Mouse (Mus musculus): ENCODE results near the gene Tcte1.

Gene Tcte1

DNA sequence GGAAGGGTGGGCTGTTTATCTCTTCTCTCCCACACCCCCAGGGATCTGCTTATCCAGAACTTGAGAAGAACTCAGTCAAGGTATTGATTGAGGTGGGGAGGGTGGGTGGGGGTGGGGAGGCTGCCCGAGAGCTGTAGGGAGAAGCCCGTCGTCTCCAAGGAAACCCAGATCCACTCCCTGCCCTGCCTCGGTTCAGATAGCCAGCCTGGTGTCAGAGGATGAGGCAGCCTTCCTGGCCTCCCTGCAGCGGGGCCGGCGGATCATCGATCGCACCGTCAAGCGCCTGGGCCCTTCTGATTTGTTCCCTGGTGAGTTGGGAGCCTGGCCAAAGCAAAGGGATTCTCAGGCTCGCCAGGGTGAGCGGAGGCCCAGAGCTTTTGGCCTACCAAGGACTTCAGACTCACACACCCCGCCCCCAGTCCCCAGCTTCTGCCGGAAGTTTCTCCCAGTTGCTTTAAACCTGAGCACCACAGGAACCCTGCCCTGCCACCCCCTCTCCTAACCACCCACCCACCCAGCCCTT, 8.0 kb upstream of the Tcte1 start:
- no peak for DNase-seq (ENCODE audit: low spot score)

DNA sequence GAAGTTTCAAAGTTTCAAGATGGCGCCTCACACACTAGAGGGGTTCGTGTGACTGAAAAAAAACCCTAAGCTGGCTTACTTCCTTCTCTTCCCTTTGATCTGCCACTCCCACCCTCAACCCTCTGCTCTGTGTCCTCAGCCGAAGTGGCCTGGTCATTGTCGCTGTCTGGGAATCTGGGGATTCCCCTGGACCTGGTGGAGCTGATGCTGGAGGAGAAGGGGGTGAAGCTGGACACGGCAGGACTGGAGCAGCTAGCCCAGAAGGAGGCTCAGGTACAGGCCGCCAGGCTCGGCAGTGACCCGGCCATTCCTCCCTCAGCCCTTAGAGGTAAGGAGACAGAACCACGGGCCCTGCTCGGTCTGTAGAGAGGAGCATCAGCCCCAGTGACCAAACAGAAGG, 7.4 kb upstream of the Tcte1 start:
- no peak for DNase-seq (ENCODE audit: low spot score)

DNA sequence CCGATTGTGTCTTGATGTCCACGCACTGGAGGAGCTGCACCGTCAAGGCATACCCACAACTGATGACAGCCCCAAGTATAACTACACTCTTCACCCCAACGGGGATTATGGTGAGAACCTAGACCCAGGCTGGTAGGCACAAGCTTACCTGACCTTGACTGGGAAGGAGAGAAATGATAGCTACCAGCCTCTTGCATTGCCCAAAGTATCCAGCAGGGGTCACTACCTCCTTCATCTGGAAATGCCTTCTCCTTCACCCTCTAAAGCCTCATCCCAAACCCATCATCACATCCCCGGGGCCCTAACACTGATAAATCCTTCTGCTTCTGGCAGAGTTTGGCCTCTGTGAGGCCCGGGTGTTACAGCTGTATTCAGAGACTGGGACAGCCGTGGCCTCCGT, 6.7 kb upstream of the Tcte1 start:
- peak; percentile 47 for DNase-seq (ENCODE audit: low spot score)

DNA sequence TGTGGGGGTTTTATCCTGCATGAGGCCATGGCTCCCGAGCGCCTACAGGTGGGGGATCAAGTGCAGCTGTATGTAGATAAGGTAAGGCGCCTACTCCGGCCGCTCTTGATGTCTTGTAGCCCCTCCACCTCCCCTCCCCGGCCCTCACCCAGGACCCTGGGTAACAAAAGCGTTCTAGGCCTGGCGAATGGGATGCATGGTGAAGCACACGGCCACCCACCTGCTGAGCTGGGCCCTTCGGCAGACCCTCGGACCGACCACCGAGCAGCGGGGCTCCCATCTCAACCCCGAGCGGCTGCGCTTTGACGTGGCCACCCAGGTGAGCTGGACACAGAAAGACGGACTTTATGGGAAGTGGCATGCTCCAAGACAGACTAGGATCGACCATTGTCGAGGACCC, 6.1 kb upstream of the Tcte1 start:
- DNase-seq (ENCODE audit: low spot score): no peak

DNA sequence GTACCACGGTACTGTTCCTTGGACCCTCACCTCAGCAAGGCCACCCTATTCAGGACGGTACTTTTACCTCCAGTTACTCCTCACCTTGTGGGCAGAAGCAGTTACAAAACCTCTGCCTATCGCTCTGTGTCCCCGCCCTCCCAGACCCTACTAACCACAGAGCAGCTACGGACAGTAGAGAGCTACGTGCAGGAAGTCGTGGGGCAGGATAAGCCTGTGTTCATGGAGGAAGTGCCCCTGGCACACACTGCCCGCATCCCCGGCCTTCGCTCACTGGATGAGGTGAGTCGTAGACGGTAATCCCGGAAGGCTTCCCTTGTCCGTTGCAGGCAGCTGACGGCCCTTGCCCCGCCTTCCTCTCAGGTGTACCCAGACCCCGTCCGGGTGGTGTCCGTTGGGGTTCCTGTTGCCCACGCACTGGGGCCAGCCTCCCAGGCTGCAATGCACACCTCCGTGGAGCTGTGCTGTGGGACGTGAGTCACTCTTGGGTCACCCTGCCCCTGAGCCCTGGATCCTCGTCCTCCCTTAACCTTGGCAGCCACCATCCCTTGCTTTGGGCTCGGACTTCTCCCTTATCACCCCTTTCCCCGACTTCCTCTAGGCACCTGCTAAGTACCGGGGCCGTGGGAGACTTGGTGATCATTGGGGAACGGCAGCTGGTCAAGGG, 5.6 kb upstream of the Tcte1 start:
- DNase-seq (ENCODE audit: low spot score): no peak

DNA sequence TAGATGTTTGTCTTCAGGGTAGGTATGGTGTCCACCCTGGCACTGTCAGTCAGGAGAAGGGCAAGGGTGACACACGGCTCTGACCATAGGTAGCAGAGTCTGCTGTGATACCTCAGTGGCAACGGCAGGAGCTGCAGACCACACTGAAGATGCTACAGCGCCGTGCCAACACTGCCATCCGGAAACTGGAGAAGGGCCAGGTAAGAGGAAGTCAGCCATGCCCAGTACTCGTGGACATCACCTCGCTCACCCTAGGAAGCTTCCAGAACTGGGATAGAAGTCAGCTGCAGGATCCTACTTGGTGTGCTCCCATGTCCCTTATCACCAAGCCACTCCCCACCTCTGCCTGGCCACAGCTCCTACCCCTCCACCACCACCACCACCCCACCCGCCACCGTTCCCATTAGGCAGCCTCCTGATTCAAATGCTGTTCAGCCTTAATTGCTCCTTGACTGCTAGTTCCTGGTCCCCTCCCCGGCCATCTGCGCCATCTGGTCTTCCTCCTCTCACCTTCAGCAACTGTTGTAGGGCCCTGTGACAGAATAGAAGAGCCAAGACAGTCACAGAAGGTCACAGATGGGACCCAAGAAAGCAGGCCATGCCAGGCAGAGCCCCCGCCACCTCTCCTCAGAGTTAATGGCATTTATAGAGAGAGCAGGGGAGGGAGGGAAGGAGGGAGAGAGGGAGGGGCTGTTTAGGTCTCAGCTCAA, 4.3 kb upstream of the Tcte1 start:
- DNase-seq (ENCODE audit: low spot score): no peak

DNA sequence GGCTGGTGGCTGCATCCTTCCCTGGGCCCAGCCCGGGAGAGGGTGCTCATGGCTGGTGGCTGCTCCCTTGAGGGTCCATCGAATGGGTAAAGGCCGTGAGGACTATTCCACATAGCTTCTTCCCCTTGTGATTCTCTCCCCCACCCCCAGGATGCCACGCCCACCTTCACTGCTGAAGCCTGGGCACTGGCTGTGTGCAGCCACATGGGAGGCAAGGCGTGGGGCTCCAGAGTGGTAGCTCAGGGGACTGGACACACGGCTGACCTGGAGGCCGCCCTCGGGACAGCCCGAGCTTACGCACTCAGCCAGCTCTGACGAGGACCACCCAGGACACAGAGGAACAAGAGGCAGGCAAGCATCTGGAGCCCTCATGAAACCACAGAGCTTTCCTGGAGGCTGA, 3.1 kb upstream of the Tcte1 start:
- no peak for DNase-seq (ENCODE audit: low spot score)

DNA sequence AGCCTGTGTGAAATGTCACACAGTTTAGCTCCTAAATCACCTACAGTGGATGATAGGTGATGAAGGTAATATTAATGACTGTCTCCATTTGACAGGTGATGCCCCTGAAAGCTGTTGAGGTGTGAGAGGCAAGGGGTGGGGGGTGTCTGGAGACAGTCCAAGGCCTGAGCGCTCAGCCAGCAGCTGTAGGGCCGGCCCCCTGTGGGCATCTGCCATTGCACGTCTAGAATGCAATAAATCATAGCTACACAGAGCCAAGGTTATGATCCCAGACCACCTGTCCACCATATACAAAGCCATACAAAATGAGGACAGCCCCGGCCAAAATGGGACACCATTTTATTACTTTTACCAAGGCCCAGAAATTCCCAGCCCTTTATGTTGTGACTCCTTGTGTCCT, 1.7 kb downstream of the Tcte1 start:
- DNase-seq (ENCODE audit: low spot score): no peak

DNA sequence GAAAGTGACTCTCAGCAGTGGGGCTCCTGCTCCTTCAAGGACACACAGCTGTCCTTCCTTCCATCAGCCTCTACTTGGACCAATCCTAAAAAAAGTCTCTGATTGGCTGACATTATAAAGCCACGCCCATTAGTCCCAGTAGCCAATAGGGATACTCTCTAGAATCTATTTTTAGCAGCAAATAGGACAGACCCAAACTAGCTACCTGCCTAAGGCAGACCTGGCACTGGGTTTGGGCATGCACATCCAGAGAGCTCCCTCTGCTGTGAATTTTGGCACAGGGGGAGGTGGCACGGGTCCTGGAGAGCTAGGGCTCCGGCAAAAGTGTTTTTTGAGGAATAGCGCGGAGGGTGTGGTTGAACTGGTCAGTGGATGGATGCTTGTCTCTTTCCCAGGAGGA, 3.3 kb downstream of the Tcte1 start:
- no peak for DNase-seq (ENCODE audit: low spot score)

DNA sequence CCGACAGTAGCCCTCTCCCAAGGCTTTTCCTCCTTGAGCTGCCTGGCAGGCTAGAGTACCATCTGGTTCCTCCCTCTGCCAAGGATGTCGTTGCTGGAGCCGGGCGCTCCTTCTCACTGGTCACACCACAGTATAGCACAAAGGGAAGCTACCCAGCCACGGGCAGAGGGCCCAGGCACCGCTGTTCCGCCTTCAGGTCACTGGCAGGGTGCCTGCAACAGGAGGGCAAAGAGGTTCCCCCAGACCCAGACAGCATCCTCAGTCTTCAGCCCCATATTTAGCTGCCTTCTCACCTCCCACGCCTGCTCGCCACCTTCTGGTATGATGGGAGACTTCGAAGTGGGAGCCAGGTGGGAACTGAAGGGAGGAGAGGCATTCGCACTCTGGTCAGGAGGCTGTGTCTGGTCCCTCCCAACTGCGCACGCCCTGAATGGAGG, 7.1 kb downstream of the Tcte1 start:
- DNase-seq (ENCODE audit: low spot score): no peak

DNA sequence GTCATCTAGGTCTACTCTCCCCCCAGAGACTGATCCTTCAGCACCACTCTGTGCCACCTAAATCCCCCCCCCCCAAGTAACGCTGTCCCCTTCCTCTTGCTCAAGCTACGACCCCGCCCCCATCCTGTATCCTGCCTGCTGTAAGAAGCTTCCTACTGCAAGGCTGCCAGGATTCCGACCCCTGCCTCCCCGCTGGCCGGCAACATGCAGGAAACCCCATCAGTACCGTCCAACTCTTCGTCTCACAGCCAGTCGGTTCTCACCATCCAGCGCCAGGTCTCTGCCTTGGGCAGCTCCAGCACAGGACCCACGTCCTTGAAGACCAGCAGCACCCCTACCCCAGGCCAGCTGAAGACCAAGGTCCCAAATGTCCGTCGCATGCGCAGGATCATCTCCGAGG, 9.7 kb downstream of the Tcte1 start:
- DNase-seq (ENCODE audit: low spot score): no peak

DNA sequence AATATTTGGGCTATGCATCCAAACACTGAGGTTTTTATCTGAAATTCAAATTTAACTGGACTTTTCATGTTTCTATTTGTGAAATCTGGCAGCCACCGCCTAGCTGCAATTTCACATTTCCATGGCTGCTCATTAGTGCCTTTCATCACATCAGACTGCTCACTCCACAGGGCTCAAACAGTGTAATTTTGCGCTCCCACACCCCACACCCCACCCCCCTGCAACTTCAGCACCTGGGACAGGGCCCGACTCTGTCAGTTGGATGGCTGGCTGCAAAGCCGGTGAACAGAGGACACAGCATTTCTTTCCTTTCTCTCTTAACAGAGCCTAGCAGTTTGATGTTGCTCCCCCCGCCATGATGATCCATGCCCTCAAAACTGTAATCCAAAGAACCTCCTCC, 13.0 kb downstream of the Tcte1 start:
- no peak for DNase-seq (ENCODE audit: low spot score)

DNA sequence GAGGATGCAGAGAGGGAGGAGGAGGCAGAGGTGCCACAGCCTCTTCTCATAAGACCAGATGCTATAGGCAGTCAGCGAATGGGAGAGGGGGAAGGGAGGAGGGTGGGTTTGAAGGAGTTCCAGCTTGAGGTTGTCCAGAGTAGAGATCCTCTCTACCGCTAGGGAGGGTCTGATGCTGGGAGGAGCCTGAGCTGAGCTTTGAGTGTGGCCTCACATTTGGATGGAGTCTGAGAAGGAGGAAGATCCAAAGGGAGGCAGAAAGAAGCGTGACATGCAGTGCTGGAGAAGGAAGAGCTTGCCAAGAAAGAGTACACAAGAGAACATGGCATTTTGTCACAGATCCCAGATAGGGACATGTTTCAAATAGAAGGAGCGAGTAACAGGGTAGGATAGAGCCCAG, 15.2 kb downstream of the Tcte1 start:
- no peak for DNase-seq (ENCODE audit: low spot score)

DNA sequence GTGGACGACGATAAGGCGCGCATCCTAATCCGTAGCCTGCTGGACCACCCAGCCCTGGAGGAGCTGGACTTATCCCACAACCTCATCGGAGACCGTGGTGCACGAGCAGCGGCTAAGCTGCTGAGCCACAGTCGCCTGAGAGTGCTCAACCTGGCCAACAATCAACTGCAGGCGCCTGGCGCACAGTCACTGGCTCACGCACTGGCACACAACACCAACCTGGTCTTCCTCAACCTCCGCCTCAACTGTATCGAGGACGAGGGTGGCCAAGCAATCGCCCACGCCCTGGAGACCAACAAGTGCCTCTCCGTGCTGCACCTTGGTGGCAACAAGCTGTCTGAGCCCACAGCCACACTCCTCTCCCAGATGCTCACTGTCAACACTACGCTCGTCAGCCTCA, 16.4 kb downstream of the Tcte1 start:
- DNase-seq (ENCODE audit: low spot score): no peak

DNA sequence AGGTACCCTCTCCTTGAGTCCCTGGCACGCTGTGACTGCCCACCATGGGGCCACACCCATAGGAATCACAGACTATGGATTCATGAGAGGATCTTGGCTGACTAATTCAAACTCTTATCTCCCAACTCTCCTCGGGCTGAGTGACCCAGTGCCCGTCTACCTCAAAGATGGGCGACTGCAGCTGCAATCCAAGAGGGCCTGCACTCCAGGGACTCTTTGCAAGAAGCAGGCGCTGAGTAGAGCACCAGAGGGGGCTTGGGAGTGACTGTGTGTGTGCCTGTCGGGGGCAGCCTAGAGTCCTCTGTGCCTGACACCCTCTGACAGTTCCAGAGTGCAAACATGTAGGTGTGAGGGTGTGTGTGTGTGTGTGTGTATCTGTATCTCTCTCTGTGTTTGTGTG, 18.9 kb downstream of the Tcte1 start:
- no peak for DNase-seq (ENCODE audit: low spot score)

DNA sequence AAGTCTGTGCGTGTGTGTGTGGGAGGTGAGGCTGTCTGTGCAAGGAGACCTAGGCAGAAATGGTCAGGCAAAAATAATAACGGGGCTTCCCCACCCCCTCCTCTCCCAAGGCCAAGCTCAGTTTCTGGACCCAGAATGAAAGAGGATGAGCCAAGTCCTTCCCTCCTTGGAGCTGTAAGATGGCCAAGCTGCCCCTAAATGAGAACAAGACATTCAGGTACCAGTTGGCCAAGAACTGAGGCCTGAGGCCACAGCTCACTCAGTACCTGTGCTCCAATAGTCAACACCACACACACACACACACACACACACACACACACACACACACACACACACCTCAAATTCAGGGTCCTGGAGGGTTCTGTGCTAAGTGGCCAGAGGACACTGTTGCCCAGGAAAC, 19.5 kb downstream of the Tcte1 start:
- no peak for DNase-seq (ENCODE audit: low spot score)

DNA sequence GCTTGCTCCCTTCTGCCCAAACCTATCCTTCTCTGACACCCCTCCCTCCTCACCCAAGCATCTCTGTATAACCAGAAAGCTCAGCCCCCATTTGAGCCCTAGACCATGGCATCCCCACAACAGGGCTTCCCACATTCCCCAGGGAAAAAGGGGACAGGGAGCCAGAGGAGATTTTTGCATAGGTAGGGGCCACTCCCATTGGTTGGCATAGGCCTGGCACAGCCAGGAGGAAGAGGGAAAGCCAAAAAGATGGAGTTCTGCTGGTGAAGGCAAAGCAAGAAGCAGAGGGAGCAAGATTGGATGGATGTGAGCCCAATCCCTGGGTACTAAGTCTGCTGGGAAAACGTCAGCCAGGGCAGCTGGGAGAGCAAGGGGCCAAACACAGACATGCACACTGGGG, 19.9 kb downstream of the Tcte1 start:
- no peak for DNase-seq (ENCODE audit: low spot score)

DNA sequence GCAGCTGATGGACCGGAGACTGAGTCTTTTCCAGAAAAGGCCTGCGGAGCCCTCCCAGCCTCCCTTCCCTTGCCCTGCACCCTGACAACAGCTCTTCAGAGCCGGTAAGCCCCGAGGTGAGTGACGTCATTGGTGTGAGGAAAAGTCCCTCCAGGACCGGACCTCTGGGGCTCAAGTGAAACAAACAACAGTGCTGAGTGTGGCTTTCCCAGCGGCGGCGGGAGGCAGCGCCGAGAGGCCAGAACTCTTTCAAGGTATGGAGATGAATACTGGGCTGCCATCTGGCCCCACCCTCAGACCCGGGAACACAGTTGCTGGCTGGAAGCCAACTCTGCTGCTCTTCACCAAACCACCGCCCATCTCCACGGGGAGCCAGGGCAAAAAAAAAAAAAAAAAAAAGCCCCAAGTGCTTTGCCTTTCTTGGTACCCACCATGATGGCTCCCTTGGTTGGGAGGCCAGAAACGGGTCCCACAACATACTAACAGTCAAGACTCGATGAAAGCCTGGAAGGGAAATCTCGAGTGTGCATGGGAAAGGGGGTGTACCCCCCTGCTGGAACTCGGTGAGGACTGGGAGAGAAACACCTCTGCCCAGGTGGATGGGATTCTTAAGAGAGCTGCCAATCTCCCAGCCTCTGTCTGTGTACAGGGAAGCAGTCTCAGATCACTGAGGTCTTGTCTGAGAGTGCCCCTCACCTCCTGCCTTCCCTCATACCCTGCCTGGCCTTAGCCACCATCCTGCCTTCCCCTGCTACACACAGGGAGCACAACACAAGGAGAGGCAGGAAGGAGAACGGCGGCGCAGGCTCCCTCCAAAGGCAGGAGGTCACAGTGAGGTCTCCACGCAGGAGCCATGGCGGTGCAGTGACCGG, 21.0 kb downstream of the Tcte1 start:
- no peak for DNase-seq (ENCODE audit: low spot score)

DNA sequence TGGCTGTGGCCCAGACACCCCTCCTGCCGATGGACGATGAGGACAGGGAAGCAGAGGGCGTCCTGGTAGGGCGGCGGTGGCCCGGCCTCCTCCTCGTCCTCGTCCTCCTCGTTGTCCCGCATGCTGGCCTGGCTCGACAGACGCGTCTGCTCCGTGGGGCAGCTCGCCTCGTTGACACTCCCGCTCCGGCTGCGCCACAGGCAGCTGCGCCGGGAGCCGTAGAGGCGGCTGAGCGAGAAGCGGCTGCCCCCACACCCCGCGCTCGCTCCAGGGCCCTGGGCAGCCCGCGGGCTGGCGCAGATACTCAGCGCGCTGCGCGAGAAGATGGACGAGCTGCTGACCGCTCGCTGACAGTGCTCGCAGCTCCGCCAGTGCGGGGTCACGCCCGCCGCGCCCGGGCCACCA, 21.6 kb downstream of the Tcte1 start:
- no peak for DNase-seq (ENCODE audit: low spot score)

DNA sequence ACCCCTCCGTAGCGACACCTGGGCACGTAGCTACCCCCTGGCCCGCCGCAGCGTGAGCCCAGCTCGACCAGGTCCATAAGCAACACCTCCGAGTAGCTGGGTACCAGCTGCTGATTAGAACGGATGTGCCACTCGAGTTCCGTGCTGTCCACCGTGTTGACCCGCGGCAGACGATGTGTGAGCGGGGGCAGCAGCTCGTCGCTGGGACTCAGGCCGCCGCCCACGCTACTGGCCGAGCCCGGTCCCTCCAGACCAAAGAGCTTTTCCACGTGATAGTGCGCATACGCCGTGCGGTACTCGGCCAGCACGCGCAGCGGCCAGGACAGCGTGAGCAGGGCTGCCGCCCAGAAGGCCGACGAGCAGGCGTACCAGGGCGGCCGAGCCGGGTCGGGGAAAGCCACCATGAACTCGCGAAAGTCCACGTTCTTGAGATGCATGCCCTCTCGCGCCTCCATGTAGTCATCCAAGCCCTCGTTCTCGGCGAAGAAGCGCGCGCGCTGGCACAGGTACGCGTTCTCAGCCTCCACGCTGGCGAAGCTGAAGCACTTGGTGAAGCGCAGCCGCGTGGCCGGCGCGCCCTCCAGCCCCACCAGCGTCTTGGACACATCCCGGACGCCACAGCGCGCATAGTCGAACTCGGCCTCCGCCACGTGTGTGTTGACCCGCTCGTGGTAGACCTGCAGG, 22.2 kb downstream of the Tcte1 start:
- DNase-seq (ENCODE audit: low spot score): no peak

DNA sequence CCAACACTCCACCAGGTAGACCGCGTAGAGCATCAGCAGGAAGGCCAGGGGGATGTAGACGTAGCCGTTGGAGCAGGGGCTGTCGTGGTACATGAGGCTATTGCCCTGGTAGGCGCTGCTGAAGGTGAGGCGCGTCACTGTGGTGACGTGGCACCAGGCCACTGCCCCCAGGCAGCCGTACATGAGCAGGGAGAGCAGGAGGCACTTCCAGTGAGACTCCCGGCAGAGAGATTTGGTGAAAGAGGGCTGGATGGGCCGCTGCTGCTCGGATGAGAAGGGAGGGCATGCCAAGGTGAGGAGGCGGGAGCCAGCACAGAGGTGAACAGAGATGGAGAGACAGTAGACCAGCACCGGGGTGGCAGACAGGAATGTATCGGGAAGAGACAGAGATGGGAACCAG, 23.7 kb downstream of the Tcte1 start:
- no peak for DNase-seq (ENCODE audit: low spot score)

DNA sequence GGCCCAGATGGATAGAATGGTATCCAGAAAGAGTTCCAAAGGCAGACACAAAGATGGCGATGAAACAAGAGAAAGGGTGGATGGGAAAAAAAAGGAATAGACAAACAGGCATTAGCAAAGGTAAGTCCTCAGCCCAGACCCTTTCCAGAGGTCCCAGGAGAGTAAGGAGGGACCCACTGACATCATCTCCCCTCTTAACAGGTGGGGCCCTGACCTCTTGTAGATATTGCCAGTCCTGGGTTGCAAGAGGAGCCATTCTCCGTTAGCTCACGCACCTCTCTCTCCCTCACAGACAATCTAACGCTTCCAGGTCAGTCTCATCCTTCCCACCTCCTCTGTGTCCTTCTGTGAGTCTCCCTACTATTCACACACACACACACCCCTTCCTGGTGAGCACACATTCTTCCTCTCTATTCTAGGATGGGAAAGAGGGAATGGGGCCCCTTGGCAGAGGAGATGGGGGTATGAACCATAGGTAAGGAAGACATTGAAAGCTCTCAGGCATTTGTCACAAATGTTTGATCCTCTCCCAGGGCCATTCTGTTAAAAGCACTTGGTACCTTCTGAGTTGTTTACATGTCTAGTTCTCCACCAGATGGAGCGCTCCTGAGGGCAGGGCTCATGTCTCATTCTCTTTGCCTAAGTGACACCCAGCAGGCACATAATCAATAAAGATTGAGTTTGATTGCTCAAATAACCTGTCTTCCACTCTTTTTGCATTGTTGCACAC, 24.4 kb downstream of the Tcte1 start:
- DNase-seq (ENCODE audit: low spot score): no peak
